Mouse (Mus musculus): ENCODE measurements at regions not wholly inside any gene's neighbourhood (a gene's known extent, or its start where the extent isn't known, plus 50 kb on each side); places are given as distances from the start of the nearest gene placed in this dataset.
"Not testable (repeated sequence)": the region's sequence is repeated elsewhere in the genome, so short reads cannot be mapped to it uniquely, and the experiment has no call there.

DNA sequence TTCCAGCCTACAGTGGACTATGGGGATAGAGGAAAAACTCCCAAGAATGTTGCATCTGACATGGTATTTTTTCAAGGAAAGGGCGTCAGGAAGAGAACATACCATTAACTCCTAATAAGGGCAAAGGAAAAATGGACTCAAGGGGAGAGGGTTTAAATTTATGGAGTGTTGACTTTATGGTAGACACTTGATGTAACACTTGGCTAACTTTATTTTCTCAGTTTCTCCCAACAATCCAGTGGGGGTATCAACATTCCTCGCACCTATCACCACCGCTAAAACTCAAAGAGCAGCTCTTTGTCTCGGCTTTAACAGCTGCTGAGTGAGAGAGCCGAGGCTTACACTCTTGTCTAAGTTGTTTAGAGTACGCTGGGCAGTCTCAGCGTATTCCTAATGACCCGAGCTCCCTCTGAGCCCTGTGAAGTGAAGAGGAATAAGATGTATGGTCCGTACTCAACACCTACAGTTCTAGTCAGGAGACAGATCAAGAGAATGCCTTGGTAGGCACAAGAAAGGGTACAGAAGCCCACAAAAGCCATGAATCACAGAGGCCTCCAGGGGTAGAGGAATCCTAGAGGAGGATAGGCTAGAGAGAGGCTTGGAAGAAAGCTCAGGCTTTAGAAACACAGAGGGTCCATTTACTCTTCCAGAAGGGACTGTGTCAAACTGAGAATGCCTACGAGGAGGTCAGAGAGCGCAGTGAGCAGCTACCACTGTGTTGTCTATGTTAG, 236.4 kb downstream of the Gm5426 start:
- DNase-seq (ENCODE audit: low read depth, low spot score) = no peak

DNA sequence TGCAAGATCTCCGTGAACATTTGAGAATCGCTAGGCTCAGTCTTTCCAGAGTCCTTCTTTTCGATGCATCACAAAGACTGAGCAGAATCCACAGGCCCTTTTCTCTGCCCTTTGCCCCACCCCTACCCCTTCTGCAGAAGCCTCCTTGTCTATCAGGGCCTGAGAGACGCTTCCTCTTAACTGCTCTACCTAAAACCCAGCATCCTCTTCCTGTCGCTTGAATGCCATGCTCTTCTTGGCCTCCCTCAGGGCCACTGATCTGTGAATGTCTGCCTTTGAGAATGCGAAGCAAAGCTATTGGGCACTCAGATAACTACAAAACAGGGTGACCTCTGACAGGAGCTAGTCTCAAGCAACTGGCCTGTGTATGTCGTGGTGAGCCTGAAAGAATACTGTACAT, 237.1 kb downstream of the Gm5426 start:
- DNase-seq (ENCODE audit: low read depth, low spot score) = no peak

DNA sequence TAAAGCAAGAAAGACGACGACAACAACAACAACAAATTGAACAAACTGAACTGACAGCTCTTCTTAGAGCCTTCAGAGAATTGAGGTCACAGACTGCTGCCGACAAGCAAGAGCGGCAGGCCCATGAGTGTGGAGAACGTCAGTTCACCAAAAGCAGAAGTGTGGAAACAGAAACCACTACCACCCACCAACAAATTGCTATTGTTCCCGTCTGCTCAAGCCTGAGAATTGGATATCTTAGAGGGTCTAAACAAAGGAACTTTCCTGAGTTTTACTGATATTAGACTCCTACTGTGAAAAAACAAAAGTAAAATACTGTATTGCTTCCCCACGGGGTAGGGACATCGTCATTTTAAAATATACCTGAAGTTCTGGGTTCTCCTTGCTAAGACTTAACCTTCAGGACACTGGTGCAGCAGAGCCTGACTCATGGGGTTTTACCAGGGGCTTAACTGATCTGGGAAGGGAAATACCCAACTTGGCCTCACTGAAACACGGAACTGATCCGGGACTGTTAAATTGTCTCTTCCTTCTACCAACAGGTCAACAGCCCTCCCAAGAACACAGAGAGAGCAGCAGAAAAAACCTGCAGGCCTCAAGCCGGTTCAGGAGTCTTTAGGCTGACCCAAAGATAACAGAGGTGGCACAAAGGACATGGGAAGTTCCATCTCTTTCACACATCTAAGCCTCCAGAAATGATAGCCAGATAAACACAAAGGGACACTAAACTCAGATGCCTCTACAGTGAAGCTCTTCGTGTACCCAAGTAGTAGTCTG, 238.1 kb downstream of the Gm5426 start:
- no peak for DNase-seq (ENCODE audit: low read depth, low spot score)

DNA sequence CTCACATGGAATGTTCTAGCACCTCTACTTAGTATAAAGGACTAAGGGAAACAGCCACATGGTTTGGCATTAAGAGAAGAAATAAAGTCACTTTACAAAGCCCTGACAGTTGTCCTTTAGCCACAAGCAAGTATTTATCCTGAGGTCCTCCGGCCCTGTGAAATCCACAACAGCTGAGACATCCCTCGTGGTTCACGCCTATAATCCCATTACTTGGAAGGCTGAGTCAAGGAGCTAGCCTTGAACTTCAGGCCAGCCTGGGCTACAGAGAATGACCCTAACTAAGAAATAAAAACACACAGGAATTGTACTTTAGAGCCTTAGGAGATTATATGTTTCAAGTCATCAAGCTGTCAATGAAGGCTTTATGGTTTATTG, 238.7 kb downstream of the Gm5426 start:
- no peak for DNase-seq (ENCODE audit: low read depth, low spot score)

DNA sequence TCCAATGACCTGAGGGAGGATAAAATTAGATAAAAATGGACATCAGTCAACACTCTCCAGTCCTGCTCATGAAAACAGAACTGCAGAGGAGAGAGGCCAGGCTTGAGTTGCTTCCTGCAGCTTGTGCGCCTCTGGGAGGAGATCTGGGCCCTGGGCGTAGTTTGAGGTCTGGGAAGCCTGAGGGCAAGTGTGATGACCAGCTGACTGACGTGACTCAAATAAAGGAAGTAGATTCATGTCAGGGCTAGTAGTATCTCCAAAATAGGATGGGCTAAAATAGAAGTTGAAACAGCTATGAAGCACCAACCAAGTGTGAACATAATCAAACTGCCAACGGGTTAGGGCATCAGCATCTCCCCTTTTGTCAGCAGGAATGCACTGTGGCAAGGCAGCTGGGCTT, 239.3 kb upstream of the Btg1 start:
- no peak for DNase-seq (ENCODE audit: low read depth, low spot score)

DNA sequence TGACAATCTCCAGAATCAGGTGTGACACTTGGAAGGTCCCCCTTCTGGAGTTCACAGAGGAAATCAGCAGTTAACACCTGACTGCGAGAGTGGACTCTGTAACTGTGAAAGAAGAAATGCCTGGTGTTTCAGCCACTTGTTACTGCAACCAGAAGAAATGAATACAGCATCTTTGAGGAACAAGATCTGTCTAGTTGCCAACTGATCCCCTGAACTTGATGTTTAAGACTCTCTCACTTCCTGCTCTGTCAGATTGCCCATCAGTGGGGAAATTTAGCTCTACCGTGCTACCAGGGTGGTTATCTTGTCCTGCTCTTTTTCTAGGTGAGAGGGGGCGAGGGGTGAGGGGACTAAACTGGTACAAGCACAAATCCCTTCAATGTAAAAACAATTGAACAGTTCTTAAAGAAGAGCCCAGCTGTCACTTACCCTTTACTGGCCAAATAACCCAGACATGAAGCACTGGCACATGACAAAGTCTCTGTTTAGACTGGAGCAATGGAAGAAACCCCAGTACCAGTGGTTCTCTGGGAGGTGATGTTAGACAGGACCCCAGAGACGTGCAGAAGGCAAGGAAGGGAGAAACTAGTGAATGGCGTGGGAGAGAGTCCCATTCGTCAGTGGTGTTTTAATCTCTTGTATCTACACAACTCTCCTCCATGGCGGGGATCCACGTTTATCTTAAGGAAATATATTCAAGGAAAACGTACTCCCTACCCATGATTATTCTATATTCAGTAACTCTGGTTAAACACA, 237.6 kb upstream of the Btg1 start:
- DNase-seq (ENCODE audit: low read depth, low spot score) = no peak

DNA sequence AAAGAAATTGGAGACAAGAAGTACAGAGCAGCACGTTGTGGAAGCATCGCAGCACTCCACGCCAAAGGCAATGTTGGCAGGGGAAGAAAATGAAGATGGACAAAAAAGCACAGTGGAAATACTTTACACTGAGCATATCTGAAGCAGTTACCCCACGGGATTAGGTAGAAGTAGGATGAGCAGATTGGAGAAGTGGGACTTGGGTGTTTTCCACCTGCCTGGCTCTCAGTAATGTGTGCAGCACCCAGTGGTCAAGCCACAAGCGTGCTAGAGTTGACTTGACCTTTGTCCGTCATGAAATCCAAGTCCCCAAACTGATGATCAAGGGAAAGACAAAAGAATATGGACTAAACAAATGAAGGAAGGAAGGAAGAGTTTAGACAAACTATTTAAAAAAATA, 235.1 kb upstream of the Btg1 start:
- no peak for DNase-seq (ENCODE audit: low read depth, low spot score)

DNA sequence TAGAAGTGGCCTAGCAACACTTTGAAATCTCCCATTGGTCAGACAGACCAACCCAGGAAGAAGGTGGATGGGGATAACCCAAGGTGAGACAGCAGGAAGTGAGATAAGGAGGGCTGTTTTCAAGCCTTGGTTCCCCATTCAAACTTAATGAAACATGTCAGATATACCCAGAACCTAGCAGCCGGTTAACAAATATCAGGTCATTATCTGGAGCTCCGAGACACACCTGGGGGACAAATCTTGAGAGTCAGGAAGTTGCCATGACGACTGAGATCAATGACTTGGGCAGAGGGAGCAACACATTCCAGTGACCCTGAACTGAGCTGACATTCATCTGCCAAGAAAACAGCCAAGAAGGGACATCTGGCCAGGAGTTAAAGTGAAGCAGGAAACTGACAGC, 225.1 kb upstream of the Btg1 start:
- DNase-seq (ENCODE audit: low read depth, low spot score) = no peak

DNA sequence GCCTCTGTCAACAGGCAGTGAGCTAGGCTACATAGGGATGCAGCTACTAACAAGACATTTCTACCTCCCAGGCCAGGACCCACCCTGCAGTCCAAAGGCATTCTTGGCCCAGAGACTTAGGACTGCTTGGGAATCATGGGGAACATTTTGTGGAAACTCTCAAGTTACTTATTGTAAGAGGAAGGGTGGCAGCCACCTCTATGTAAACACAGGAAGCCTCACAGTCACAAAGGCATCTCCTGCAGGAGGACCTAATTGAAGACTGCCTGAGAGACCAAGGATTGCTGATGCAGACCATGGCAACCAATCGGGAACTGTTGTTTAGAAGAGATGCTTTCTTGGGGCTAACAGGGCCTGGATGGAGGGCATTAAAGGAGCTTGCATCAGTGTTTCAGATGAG, 224.0 kb upstream of the Btg1 start:
- no peak for DNase-seq (ENCODE audit: low read depth, low spot score)

DNA sequence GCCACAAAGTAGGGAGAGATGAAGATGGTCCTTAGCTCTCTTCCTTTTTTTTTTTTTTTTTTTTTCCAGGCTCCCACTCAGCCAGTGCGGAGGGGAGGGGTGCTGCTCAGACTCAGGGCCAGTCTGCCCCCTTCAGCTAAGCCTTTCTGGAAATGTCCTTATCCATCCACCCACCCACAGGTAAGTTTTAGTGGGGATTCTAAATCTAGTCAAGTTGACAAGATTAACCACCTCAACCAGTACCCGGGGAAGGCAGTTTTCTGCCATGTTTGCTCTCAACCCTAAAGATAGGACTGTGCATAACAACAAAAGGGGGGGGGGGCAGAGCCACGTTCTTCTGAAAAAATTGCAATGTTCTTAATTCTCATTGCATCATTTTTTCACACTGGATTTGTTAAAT, 222.6 kb upstream of the Btg1 start:
- no peak for DNase-seq (ENCODE audit: low read depth, low spot score)

DNA sequence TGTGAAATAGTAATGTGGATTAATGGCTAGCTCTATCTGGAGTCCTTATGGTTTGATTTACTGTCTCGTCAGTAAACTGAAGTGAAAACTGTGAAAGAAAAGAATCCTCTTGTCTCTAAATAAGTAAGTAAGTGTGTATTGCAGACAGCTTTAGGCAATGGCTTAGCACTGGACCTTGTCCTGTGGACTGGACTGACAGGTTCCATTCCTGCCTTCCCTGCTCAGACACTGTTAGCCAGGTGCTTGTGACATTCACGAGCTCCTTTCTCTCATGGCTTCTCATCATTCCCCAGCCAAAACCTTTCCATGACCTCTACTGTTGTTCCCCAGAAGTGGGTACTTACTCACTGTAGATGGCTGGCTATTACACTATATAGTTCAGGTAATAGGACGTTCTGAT, 221.8 kb upstream of the Btg1 start:
- DNase-seq (ENCODE audit: low read depth, low spot score) = no peak

DNA sequence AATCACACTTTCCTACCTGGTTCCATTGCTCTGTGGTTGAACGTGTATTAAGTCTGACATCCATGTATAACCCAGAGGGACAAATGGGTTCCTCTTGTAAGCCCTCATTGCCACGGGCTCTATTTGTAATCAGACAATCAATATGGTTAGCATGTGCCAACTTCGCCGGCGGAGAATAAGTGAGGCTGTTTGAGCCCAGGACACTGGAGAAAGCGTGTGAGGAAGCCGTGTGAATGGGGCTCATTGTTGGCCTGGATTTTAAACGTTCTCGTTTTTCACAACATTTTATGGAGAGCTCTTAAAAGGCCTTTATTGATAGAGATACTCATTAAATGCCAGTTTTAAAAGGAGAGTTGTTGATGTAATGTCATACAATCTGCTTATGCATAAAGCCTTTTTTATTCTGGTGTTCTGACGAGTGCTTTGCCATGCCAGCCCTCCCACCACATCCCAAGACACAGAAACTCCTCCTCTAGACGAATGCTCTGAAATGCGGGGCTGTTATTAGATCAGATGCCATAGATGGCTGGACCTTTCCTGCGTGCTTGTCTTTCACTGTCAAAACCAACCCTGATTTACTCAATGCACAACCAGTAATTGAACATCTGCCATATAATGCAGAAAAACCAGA, 218.8 kb upstream of the Btg1 start:
- peak; percentile 30 for DNase-seq (ENCODE audit: low read depth, low spot score)

DNA sequence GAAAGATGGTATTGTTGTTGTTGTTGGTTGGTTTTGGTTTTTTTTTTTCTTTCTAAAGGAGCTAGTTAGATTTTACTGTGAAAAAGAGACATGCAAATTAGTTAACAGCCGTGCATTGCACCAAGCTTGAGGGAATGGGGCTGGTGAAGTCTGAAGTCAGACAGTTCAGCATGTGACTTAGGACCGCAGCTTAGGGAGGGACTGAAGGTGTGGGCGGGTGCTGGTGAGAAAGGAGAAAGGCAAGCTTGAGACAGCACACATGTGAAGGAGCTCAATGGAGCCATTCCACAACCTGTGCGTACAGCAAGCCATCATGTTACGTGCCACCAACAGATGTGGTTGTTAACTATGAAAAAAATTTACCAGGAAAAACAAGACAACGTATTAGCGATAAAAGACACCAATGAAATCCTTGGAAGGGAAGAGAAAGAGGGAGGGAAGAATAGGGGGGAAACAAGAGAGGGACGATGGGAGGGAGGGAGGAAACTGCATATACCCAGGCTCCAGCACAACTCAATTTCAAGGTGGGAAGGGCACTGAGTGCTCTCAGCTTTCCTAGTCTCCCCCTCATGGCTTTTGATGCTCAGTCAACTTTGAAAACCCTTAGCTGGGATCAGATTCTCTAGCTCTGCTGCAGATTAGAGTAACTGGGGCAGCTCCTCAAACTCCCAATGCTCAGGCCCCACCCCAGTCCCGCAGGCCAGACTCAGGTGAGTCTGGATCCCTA, 218.1 kb upstream of the Btg1 start:
- DNase-seq (ENCODE audit: low read depth, low spot score) = no peak

DNA sequence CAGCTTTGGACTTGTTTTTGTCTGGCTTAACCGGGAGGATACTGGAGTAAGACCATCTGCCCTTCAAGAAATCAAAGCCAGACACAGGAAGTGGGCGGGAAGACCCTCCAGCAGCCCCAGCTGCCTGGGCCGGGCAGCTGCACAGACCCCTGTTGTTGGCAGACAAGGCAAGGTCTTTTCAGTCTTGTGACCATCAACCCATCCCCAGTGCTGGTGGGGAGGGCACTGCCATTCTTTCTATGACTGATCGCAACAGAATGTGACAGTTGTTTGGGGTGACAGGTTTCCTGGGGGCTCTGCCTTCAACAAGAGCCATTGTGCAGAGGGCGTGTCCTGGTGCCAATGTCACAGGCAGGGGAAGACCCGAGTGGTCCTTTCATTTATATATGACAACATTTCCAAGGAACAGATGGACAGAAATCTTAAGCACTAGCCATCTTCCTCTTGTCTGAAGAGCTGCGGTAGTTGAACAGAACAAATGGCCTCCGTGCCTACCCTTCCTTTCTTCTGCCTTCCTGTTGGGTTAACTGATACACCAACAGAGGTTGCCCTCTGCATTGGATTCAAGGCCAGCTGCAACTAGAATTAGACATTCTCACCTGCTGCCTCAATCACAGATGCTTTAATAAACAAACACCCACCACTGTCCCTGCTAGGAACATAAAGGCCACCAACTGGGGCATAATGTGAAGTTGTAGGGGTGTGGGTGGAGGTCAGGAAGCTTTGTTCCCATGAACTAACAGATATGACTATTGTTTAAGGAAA, 217.0 kb upstream of the Btg1 start:
- no peak for DNase-seq (ENCODE audit: low read depth, low spot score)

DNA sequence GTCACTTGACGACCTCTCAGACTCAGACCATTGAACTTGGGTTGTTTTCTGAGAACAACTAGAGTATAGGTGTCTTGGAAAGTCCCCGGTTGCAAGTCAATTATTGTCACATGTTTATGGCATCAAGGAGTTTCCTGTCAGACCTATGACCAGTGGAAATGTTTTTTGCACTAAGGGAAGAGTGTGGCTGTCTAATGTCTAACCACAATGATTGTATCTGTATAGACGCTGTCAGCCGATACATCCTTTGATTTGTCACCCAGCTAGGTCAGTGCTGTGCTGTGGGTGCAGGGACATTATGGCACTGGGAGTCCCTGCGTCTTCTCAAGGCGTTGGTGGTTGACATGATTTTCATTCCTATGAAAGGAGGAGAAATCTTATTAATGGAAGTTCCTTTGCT, 216.0 kb upstream of the Btg1 start:
- no peak for DNase-seq (ENCODE audit: low read depth, low spot score)

DNA sequence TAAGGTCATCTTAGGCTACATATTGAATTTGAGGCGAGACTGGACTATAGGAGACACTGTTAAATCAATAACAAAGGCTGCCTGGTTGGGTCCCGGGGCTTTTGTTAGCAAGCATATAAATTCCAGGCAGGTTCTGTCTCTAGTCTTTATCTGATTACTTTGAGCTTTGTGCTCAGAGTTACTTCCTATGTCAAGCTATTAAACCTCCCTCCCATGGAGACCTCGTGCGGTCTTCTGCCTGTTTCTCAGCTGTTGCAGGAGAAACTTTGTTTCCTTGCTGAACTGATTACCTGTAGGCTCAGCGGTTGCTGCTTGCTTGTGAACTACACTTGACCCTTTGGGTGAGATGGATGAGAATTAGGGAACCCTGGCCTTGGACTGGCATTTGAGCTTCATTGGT, 210.5 kb upstream of the Btg1 start:
- DNase-seq (ENCODE audit: low read depth, low spot score) = no peak

DNA sequence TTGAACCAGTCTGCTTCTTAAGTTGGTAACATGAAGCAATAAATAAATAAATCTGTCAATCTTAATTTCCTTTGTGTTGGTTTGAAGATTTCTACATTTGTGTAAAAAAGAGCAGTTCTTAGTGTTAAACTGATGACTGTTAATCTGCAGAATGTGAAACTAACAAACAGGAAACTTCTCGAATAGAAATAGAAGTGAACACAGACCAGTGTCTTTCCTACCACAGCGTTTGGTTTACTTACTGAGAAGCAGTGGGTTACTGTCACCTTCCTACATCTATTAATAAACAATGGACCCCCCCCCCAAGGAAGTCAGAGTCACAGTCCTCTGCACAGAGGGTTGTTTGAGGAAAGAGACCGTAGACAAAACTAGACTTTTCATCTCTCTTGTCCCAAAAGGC, 209.0 kb upstream of the Btg1 start:
- no peak for DNase-seq (ENCODE audit: low read depth, low spot score)

DNA sequence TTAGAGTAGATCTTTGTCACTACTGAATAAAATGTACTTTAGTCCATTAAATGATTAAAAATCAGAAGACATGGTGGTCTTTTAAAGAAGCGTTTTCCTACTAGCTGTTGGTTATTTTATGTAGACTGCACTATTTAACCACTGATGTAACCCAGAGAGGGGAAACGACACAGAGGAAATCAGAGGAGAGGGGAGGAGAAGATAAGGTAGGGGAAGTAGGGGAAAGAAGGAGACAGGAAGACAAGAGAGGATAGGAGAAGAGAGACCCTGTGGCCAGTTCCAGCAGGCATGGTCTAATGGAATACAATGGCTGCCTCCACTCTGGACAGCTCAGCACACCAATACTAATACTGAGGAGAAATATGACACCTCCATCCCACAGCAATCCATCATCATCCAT, 208.6 kb upstream of the Btg1 start:
- DNase-seq (ENCODE audit: low read depth, low spot score) = no peak

DNA sequence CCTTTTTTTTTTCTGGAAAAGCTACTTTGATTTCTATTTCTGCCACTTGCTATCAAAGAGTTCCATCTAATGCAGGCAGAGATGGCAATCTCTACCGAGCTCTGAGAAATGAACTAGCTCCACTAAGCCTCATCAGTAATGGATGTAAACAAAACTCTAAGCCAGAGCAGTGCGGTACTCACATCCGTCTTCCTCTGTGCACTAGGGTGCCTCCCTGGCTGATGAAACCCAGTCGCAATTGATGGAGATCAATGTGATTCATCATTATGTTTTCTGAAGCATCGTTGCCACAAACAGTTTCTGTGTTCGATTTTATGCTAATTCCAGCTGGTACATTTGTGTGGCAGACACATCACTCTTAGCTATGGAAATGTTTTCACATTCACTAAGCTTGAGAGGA, 206.8 kb upstream of the Btg1 start:
- DNase-seq (ENCODE audit: low read depth, low spot score) = no peak

DNA sequence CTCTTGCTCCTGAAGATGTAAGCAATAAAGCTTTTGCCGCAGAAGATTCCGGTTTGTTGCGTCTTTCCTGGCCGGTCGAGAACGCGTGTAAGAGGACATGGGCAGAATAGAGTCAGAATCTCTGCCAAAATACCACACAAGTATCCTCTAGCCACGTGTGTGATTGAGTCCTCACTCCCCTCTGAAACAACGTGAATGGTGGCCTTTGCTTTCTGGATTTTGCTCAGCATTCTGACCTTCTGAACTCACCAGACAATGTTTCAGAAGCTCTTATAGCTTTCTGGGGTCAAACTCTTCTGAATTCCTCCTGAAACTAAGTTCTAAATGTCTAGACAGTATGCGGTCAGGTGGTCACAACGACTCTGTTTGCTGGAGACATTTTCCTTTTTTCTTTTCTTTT, 202.0 kb upstream of the Btg1 start:
- no peak for DNase-seq (ENCODE audit: low read depth, low spot score)

DNA sequence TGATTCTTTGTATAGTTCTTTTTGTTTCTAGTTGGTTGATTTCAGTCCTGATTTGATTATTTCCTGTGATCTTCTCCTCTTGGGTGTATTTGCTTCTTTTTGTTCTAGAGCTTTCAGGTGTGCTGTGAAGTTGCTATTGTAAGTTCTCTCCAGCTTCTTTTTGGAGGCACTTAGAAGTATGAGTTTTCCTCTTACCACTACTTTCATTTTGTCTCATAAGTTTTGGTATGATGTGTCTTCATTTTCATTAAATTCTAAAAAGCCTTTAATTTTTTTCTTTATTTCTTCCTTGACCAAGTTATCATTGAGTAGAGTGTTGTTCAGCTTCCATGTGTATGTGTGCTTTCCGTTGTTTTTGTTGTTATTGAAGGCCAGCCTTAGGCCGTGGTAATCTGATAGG, 195.3 kb upstream of the Btg1 start:
- not testable (repeated sequence) for DNase-seq (ENCODE audit: low read depth, low spot score)
